Mouse (Mus musculus) lung, postnatal 14 days (tissue): ENCODE measurements at regions not wholly inside any gene's neighbourhood (a gene's known extent, or its start where the extent isn't known, plus 50 kb on each side); places are given as distances from the start of the nearest gene placed in this dataset.
"Not testable (repeated sequence)": the region's sequence is repeated elsewhere in the genome, so short reads cannot be mapped to it uniquely, and the experiment has no call there.

ENCODE experiments used
- DNase-seq: peaks from one replicate; pipeline ENCODE4 v3.0.0; 2021

DNA sequence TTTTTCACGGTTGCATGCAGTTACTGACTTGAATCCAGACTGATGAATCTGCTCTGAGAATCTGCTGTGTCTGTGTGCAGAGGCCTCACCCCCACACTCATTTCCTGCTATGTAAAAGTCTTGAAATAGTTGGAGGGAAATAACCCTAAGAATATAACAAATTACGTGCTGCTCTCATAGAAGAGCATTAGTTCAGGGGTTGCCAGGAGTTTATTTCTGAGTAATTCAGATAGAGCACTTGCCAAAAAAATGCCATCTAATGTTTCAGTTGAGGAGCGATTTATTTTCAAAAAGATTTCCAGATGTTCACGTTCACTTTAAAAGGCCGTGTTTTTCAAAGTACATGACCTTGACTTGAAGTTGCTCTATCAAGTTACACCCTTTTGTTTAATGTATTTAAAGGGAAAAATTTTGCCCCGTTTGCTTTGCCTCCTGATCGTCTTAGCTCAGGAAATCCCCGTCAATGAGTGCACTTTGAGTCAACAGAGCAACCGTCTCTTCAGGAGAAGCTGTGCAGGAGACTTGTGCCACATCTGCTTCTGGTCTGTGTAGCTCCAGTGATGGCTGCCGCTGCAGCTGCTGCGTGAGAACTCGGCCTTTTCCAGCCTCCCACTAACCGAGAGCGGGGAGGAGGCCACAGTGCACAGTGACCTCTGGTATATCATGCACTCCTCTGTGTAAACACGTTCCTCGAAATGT is 50.9 kb upstream of the Sec61g start:
- DNase-seq, result peak; percentile 2

DNA sequence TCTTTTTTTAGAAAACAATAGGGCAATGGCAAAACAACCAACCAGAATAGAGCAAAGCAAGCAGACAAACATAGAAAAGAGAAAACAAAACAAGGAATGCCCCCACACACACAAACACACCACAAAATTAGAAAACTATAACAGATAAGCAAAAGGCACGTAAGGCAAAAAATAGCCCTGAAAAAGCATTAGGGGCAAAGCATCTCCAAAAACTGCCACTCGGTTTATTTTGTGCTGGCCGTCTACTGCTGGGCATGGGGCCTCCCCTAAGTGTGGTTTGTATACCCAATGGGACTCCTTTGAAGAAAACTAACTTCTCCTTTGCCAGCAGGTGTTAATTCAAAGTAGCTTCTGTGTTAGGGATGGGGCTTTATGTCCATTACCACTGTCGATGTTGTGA is 53.4 kb upstream of the Sec61g start:
- no peak for DNase-seq

DNA sequence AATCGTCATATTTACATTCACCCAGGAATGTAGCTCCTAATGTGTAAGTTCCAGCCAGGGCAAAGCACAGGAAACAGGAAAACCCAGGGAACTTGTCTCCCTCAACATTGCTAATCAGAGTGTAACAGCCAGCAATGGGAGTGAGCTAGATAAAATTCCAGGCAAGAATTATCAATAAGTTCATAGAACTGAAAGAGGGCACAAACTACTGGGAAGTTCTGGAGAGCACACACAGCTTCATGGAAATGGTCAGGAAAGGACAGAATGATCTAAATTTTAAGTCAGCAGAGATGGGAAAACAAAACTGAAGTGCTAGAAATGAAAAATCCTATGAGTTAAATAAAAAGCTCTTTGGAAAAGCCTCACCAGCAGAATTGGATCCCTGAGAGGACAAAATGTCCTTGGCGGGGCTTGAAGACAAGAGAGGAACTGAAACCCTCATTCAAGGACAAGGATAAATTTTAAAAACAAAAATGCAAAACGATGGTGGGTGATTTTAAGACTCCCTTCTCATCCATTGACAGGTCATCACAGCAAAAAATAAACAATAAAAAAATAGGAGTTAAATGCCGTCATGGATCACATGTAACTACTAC is 80.9 kb upstream of the Sec61g start:
- DNase-seq, result no peak

DNA sequence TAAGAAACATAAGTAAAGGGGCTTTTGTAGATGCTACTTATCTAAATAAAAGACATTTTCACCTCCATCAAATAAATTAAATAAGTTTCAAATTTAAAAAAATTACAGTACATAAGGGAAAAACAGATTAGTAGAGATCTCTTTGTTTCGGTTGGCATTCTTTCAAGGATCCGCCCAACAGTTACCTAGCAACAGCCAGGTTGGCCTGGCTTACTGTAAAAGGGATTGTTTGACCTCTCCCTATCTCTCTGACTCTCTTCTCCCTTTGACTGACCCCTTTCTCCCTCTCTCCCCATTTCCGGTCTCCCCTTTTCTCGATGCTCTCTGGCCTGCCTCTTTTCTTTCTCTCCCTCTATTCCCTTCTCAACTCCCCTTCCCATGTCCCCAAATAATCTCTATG is 82.3 kb upstream of the Sec61g start:
- no peak for DNase-seq

DNA sequence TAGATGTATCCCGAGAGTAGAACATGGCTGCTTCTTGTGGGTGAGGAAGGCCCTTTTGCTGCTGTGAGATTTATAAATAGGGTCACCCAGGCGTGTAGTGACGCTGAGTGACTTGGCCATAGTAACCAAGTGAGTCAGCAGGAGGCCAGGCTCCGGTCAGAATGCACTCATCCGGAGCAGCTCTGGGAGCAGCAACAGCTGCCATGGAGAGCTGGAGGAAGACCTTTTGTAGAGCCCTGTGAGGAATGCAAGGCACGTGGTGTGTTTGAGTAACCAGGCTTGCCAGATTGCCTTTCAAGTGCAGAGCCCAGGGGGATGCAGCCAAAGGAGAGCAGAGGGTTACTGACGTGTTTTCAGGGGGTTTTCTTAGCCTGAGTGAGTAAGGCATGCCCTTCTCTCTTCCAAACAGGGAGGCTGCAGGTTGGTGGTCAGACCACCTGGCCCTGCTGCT is 83.2 kb upstream of the Sec61g start:
- DNase-seq, result peak; percentile 65

DNA sequence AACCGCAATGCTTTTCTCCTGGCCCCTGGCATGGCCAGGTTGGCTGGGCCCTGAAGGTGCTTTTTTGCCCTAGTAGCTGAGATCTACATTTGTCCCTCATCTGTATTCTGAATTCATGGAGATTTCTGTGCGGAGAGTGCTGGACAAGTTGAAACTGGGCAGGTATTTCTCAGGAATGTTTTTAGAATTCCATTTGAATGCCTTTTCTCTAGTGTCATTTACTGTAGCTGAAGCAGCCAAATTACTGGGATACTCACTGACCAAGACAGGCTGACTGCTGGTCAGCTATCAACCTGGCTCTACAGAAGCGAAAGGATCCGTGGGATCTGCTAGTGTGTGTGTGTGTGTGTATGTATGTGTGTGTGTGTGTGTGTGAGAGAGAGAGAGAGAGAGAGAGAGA is 83.7 kb upstream of the Sec61g start:
- no peak for DNase-seq

DNA sequence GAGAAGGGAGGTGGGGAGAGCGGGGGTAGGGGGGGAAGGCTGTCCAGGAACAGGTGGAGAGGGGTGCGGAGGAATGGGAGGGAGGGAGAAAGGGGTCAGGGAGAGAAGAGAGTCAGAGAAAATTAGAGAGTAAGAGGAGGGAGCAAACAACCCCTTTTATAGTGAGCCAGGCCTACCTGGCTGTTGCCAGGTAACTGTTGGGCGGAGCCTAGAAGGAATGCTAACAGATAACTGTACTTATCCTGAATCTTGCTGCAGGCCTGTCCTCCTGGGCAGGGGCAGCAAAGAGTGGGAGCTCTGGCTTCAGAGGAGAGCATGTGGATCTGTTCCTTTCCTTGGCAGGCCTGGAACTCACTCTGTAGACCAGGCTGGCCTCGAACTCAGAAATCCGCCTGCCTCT is 84.5 kb upstream of the Sec61g start:
- no peak for DNase-seq

DNA sequence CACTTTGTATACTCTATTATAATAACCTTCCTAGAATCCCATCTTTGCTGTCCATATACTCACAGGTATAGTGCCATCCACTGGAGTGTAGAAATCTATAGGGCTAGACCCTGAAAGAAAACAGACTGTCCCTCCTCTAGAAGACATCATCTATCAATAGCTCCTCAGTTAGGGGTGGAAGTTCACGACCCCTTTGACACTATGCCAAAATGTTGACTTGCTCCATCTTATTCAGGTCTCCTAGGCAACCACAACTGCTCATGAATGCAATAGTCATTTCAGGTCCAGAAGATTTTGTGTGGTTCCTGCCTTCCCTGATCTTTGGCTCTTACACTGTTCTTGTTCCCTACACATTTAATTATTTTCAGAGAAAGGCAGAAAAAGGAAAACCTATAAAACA is 86.5 kb upstream of the Sec61g start:
- DNase-seq, result no peak

DNA sequence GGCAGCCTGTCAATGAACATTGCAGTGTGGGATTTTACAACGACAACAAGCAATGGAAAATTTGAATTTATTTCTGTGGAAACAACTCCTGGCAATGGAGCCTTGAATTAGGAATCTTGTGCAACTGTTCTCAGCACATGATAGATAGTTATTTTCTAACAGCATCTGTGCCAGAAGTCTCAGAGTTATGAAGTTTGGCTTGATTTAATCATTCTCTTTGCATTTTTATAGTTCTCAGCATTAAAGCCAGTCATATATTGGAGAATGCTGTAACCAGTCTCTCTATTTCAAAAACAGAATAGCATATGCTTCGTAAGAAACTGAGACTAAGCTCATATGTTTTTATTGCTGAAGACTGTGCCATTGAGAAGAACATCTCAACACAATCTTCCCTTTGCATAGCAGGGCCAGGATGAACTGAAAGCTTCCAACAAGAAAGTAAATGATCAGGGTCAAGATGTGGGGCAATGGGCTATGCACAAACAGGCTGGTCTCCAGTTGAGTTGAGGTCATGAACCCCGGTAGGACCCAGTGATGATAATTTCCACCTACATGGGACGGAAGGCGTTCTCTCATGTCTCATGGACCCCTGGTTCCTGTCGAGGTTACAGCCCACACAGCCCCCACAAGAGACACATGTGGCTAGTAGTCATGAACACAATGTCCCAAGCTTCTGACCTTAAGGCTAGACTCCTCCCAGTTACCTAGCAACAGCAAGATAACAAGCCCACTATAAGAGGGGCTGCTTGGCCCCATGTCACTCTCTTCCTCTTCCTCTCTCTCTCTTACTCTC is 89.0 kb upstream of the Sec61g start:
- DNase-seq, result no peak

DNA sequence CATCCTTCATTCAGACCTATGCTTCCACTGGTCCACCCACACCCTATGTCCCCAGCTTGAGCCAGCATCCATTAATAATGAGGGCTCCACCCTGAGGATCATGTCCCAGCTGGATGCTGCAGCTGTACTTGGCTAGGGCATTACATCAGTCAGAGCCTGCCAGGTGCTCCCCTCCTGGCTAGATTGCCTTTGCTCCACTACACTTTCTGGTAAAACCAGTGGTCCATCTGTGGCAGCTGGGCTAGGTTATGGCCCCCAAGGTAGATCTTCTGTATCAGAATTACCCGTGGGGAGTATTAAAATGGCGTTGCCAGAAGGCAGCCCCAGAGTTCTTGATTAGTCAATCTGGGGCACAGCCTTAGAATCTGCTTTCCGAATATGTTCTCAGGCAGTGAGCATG is 94.7 kb upstream of the Sec61g start:
- DNase-seq, result no peak

DNA sequence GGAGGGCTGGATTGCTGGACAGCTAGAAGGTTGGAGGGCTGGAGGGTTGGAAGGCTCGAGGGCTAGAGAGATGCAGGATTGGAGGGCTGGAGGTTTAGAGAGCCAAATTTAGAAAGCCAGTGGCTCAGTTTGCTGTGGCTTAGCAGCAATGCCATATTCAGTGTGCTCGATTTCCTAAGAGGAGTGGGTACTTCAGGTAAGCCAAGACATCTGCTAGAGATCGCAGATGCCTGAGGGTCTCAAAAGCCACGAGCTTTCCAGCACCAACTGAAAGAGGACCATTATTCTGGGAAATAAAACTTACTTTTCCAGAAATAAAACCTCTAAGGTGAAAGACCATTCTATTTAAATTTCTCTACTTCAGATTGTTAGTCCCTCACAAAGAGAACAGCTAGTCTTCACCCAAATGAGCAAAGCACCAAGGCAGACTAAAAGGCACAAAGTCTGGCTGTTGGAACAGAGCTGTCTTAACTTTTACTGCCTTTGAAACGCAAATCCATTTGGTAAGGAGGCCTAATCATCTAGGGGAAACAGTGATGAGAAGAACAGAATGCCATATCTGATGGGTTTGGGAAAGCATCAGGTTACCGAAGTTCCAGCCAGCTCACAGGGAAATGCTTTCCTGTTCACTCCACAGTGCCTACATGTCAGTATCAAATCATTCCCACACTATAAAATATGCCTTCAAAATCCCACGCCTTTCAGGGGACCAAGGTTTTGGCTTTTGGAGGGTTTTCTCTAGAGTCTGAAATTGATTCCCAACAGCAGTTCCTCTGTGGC is 98.3 kb upstream of the Sec61g start:
- no peak for DNase-seq

DNA sequence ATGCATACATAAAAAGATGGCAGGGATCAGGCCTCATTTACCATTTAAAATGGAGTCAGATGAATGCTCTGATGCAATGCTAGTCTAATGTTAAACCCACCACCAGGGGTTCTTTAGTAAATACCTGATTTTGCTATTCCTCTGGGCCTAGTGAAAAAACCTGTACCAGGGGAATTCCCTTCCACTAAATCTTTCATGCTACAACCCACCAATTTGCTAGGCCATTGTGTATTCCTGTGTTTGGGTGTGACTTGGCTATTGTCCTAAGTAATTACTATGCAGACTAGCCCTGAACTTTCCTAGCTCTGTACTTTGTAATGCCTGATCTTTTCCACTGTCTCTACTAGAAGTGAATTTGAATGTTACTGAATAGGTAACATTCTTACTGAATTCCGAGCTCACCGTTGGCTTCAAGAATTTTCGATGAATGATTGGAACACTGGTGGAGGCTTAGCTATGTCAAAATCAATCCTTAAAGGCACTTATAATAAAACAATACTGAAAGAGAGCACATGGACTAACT is 99.7 kb upstream of the Sec61g start:
- DNase-seq, result not testable (repeated sequence)

DNA sequence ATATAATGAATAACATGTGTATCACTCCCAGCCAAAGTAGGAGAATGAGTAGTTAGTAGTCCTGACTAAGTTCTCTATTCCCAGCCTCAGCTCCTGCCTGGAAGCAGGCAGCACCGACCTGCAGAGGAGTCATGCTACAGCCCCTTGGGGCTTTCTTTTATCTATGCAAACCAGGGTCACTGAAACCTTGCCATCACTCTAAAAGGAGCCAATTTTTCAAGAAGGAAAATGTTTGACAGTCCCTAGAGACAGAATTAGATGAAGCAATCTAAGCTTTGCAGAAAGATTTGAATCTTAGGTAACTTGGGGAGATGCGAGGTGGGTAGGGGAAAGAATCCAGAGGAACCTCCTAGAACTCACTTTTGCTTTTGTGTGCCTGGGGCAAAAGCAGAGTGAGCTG is 103.5 kb upstream of the Sec61g start:
- no peak for DNase-seq

DNA sequence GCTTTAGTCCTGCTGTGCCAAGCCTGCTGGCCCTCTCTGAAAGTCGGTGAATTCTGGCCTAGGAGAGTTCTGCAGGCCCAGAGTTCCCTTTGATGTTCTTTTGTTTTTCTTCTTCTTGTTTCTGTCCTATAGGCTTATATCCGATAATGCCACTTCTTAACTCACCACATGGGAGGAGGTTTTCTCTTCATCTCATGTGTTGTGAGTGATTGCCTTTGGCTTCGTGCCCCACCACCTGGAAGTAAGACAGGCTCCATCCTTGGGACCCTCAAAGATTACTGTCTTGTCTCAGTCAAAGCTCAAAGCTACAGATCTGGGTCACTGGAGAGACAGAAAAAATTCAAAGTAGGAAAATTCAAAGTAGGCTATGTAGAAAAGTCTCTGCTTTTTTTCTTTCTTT is 104.2 kb upstream of the Sec61g start:
- DNase-seq, result no peak

DNA sequence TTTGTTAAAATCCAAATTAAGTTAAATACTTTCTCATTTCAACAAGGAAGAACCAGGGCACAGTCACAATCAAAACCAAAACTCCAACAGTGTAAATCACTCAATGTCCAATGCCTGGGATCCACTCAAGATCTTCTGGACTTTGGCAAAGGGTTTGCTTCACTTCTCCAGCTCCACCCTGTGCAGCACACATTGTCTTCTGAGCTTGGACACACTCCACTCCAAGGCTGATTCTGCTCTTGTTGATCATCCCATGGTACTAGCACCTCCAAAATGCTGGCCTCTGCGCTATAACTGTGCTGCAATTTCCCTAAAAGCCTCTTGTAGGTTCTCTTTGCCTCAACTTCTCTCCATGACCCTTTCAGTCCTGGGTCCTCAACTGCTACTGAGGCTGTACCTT is 111.5 kb upstream of the Sec61g start:
- DNase-seq, result no peak

DNA sequence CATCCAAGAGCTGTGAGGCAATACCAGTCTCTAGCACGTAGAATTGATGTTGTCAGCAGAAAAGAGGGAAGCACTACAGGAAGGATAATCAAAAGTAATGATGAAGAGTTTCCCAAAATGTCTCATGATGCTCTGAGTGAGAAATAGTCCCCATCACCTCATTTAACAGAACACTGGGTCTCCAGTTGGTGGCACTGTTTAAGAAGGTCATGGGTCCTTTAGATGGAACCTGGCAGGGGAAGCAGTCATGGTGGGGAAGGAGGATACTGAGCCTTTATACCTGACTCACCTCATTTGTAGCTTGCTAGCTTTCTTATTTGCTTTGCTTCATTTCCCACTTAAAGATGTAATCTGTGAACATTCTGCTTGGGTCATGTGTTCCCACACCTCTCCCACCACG is 115.4 kb upstream of the Sec61g start:
- no peak for DNase-seq

DNA sequence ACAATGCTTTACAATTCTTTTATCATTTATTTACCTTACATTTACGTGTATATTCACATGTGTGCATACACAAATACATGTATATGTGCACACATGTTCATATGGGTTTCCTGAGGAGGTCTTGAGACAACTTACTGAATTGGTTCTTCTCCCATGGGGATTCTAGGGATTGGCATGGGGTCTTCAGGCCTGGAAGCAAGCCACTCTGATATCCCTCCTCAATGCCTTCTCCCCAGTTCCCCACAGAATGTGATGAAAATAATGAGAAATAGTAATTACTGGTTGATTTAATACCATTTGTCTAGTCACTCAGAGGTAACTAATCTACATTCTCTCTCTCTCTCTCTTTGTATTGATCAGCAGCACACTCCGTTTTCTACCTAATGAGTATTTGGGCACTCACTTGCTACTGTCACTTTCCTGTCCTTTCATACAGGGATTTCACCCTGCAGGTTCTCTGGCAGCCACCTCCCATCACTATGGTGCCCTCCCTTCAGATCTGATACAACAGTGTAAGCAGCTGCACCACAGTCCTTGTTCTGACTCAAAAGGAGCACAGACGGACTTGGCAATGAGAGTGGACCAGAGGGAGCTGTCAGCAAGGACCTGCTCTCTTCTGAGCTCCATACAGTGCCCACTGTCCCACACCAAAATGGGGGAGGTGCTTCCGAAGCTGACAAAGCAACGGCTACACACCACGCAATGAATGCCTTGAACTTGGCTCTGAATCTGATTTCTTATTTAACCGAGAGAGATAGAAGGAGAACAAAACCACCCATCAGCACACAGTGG is 119.2 kb upstream of the Sec61g start:
- no peak for DNase-seq

DNA sequence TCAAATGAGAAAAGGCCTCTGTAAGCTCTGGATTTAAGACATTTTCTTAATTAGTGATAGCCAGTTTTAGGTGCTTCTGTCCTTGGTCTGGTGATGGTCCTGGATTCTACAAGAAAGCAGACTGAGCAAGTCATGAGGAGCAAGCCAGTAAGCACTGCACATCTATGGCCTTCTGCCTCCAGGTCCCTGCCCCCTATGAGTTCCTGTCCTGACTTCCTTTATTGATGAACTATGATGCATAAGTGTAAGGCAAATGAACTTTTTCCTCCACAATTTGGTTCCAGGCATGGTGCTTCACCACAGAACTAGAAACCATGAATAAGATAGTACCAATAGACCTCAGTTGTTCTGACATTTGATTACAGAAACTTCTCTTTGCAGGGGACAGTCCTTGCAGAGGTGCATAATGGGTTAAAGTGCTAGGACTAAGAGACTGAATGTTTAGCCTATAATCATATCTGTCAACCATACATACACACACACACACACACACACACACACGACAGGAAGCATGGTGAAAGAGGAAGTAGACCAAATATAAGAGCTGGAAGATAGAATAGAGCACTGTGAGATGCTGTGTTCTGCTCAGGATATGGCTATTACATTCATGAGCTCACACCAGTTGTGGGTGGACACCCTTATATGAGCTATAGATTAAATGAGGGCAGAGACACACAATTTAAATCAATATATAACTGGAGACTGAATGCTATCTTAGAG is 121.3 kb upstream of the Sec61g start:
- no peak for DNase-seq

DNA sequence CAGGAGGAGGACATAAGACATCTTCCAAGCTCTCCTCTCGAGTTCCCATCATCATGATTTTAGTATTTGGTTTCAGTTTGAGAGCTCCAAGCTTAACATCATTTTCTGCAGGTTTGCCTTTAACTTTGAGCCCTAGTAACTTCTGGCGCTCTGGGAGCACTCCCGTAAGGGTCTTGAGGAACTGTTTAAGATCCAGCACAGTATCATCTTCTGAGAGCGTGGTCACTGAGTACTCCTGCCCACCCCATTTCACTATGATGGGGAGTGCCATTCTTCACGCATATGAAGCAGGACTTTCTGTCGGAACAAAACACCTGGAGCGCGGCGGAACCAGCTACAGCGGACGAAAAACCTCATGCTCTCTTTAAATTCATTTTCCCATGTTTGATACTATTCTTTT is 116.2 kb upstream of the Egfr start:
- not testable (repeated sequence) for DNase-seq

DNA sequence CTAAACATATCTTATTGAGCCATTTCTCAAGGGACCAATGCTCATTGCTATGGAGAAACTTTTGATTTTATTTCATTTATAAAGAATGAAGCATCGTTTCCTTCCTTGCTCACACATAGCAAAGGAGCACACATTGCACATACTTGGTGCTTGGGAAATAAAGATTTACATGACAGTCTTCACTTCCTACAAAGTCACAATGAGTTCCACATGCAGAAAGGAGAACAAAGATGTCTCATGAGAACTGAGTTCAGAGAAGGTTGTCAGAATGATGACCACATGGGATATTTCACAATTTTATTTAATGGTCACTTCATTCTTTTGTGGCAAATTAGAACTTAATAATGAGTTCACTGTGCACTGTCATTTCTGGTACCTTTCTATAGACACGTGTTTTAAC is 114.3 kb upstream of the Egfr start:
- DNase-seq, result no peak

DNA sequence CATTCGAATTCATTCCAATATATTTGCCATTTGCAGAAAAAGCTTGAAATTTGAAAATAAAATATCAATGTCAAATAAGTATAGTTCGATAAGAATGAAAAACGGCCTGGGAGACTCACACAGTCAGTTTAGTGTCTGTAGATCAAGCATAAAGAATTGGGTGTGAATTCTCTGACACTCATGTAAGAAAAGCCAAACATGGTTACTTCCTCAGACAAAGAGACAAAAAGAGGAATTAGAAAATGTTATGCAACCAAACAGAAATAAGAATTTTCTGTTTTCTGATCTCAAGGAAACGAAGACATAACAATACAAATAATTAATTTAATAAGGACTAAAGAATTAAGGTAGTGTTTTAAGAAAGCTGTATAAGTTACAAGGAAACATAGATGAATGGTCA is 113.7 kb upstream of the Egfr start:
- no peak for DNase-seq

DNA sequence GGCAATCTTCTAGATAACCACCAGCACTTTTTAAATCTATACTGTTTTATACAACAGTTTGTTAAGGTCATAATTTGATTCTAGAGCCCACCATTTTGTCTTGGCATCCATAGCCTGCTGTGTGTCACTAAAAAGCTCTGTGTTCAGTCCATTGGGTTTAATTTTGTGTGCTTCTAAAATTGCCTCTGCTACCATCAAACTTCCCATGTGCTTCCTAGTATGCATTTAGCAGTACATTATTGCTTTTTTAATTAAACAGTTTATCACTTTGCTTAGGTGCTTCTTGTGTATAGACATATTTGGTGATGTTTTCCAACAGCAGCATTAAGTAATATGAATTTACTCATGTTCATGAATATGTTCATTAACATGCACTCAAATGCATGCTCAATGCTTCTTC is 102.4 kb upstream of the Egfr start:
- DNase-seq, result no peak
